Mouse (Mus musculus): ENCODE measurements at regions not wholly inside any gene's neighbourhood (a gene's known extent, or its start where the extent isn't known, plus 50 kb on each side); places are given as distances from the start of the nearest gene placed in this dataset.

DNA sequence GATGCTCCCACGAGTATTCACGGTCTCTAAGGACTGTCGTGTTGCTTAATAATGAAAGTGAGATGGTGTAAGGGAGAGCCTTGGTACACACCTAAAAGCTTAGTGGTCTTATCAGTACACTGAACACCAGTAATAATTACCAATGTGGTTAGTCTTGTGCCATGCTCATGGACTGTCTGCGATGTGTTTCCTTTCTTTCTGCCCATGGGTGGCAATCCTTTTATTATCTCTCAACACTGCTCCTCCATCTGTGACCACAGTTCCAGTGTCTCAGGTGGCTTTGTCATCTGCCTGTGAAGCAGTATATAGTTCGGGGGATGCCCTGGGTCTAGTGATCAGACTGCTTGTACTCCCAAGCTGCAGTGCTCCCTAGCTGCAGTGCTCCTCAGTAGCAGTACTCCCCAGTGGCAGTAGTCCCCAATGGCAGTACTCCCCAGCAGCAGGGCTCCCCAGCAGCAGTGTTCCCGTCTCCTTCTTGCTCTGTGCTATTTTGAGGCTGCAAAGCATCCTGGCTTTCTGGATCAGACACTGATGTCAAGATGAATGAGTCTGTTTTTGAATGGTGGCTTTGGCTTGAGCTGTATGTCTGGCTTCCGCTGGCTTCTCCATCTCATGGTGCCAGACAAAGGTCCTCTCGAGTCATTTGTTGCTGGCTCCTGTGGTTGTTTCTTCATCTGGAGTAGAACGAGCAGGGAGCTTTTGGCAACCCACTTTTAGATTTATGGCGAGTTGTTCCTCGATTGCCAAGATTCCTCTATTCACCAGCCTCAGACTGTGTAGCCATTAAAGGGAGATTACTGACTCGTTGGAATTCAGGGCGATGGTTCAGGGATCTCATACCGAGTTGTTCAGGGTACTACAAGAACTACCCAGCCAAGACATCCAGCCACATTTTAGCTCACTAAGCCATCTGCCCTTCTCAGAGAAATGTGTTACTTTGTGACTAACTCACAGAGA is 88.4 kb upstream of the Plxnc1 start:
- DNase-seq (ENCODE audit: low read depth): peak; percentile 63

DNA sequence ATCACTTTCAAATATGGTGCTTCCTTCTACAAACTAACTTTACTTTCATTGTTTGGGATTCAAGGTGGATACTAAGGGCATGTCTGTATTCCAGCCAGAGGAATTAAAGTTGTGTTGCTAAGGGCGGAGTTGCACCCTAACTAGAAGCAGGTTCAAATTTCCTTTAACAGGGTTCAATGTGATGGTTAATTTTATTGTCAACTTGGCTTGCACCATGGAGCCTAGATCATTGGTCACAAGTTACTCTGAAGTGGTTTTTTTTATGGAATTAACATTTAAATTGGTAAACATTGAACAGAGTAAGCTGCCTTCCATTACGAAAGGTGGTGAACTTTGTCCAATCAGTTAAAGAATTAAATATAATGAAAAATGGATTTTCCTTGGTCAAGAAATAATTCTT is 86.7 kb upstream of the Plxnc1 start:
- DNase-seq (ENCODE audit: low read depth): no peak

- no peak for DNase-seq (ENCODE audit: low read depth)
Observed at GRCm38 (mm10) chr10:95030801-95031200, 86.2 kb upstream of the Plxnc1 start.

GRCm38 (mm10) chr10:95029554-95029953 is 84.9 kb upstream of the Plxnc1 start:
- DNase-seq (ENCODE audit: low read depth): no peak

- DNase-seq (ENCODE audit: low read depth): no peak
Observed at GRCm38 (mm10) chr10:95025569-95026327, 81.1 kb upstream of the Plxnc1 start.

DNA sequence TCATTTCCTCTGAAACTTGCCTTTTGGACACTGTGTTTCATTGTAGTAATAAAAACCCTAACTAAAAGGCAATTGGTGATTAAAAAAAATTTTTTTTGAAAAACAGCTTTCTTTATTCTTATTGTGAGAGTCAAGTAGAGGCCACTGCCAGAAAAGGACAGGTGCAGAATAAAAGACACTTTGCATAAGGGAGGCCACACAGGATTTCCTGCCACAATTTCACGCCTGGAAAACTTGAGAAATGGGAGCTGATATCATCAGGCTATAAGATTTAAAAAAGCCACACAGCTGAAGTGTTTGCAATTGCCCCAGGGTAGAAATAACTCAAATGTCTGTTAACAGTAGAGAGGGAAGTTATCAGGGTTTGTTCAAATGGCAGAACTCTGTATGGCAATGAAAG is 76.6 kb upstream of the Plxnc1 start:
- DNase-seq (ENCODE audit: low read depth): no peak

- no peak for DNase-seq (ENCODE audit: low read depth)
Observed at GRCm38 (mm10) chr10:95016896-95017295, 72.3 kb upstream of the Plxnc1 start.

DNA sequence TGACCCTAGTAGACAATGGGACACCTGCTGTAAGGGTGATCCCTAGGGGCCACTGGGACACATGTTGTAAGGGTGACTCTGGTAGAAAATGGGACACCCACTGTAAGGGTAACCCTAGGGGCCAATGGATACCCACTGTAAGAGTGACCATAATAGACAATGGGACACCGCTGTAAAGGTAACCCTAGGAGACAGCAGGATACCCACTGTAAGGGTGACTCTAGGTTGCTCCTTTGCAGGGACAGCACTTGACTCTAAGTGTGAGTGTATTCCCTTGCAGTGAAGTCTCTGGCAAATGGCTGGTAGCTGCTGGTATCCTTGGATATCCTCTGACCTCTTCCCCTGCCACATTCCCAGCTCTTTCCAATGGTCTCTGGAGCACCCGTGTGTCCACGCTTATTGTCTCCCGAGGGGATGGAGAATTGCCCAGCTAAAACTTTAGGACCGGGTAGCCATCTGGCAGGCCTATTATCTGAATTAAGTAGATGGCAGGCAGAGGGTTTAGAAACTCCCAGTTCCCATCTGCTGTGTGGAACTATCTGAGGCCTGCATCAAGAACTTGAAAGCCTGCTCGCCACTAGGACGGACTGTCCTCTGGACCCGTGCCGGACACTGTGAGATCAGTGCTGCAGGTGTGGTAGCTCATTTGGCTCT is 70.8 kb upstream of the Plxnc1 start:
- no peak for DNase-seq (ENCODE audit: low read depth)

DNA sequence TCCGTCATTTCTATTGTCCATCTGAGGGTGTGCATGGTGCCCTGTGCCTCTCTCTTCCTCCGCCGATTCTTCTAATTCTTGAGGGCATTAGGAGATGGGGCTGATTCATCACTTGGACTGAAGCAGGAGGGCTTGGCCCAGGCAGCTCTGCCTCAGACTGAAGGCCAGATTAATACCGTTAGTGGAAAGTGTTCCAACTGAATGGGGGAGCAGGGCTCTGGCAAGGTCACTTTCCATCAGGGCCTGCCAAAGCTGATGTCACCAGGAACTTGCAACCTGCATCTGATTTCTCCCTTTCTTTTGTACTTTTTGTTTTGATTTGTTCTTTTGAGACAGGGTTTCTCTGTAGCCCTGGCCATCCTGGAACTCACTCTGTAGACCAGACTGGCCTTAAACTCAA is 69.3 kb upstream of the Plxnc1 start:
- peak; percentile 83 for DNase-seq (ENCODE audit: low read depth)

- peak; percentile 13 for DNase-seq (ENCODE audit: low read depth)
Observed at GRCm38 (mm10) chr10:95013213-95013915, 68.7 kb upstream of the Plxnc1 start.

DNA sequence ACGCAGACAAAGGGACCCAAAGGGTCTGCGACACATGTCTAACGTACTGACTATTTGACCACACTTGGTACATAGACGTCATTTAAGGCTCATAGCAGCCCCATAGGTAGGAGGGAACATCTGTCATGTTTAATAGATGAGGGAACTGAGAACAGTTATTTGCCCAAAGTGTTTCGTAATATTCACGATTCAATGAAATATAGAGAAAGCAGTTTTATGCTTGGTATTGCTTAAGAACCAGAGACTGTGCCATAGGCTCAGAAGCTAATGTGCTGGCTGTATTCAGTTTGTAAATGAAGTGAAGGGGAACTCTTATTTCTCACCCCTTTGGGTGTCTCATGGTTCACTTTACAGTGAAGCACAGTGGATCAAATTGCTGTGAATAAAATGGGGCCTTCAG is 65.7 kb upstream of the Plxnc1 start:
- peak; percentile 23 for DNase-seq (ENCODE audit: low read depth)

- DNase-seq (ENCODE audit: low read depth): no peak
Observed at GRCm38 (mm10) chr10:95009081-95009480, 64.4 kb upstream of the Plxnc1 start.

- DNase-seq (ENCODE audit: low read depth): peak; percentile 88
Observed at GRCm38 (mm10) chr10:95004065-95004763, 59.6 kb upstream of the Plxnc1 start.

DNA sequence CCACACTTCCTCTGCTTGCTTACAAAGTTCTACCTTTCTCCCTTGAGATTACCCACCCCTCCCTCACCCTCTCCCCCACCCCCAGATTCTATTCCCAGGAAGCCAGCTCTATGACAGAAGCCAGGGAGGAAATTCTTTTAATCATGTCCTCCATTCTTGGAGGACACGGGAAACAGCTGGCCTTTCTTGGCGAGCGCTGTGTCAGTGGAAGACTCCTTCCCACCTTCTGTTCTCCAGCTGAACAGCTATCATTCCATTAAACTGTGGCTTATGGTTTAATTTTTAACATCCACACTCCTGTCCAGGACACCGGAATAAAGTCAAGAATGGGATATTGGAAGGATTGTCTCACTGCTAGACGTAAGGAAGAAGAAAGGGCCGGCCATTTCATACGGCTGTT is 59.0 kb upstream of the Plxnc1 start:
- DNase-seq (ENCODE audit: low read depth): peak; percentile 37

- DNase-seq (ENCODE audit: low read depth): no peak
Observed at GRCm38 (mm10) chr10:95001650-95002049, 57.0 kb upstream of the Plxnc1 start.

DNA sequence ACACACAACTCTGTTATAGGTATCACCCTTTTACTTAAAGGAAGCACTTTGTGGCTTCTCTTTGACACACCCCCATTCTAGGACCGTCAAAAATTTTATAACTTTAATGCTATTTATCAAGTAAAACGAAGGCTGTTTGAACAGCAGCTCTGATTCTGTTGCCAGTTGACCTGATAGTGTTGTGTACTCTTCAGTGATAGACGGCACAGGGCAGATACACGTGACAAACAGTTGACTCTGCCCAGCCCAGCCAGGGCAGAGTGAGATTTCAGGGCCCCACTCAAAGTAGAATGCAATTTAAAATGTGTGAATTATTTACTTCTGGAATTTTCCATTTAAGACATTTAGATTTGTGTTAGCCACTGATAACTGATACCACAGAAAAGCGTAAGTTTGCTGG is 55.1 kb upstream of the Plxnc1 start:
- no peak for DNase-seq (ENCODE audit: low read depth)

All from NIH3T3 (cell line).